Mouse (Mus musculus): ENCODE results near the gene Tmem8. TPM values are rescaled to one million over a fixed set of nuclear protein-coding genes. Genes with fewer than 3 reads are reported as not detected.
A peak's percentile ranks its signal among the peaks of the same experiment; 100 is the strongest.

Gene Tmem8
- polyA plus RNA-seq (2017; shearing (Covaris generic)): 1 to 10 TPM; 5.9 to 8.2 TPM

DNA sequence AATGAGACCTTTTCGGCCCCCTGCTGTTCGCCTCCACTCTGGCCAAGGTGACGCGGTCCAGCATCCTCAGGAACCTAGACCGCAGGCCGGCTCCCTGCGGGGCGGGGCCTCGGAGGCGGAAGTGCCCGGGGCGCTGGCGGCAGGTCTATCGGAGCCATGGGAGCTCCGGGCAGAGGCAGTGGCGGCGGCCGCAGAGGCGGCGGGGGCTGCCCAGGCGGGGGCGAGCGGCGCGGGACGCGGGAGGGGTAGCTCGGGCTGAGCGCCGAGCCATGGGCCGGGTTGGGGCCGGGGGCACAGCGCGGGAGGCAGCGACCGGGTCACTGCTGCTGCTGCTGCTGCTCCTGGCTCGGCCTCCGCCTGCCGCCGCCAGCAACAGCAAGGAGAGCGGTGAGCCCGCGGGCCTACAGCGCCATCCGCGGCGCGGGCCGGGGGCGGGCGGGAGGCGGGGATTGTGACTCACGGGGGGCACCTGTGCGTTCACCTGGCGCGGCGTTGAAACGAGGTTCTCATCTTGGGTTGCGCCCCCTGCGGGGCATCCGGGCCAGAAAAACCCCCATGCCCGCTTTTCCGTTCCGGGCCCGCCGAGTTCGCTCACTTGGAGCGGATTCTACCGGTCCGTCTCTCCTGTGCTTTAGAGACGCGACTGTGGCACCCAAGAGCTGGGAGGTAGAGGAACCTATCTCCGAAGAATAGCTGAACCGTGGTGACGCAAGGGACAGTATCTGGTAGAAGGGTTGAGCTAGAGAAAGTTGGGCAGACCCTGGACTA is at the start of gene Tmem8:
TSS of gene Tmem8 (plus strand) at position 119 of the 768 bp plus-strand sequence.
- peak; percentile 82 for ATAC-seq

DNA sequence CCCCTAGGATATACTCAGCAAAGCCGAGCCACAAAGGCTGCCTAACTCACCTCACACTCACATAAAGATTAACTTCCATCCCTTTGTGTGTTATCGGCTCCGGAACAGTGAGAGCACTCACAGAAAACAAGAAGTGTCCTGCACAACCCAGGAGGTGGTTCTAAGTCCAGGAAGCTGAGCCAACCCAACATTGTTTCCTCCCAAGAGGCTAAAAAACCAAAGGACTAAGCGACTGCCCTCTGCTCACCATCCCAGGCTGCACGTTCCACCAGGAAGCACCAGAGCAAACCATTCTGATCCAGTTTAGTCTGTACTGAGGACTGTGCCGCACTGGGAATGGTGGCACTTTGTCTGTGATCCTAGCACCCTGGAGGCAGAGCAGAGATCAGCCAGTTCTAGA is 48.2 kb upstream of the Tmem8 start:
- ATAC-seq: no peak

DNA sequence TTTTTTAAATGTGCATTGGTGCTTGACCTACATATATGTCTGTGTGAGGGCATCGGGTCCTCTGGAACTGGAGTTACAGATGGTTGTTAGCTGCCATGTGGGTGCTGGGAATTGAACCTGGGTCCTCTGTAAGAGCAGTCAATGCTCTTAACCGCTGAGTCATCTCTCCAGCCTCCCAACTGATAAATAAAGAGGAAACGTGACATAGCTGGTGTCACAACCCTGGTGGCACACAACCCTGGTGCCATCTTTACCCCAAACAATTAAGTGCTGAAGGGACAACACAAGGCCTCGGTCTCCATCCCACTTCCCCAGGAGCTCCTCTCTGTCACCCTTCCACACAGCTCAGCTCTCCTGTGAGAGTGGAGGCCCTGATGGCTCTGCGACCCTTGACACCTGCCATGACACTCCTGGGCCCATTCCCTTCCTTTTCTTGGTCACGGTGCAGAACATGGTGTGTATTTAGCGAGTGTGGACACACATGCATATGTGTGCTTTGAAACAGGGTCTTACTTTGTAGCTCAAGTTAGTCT is 46.5 kb upstream of the Tmem8 start:
- ATAC-seq: no peak

DNA sequence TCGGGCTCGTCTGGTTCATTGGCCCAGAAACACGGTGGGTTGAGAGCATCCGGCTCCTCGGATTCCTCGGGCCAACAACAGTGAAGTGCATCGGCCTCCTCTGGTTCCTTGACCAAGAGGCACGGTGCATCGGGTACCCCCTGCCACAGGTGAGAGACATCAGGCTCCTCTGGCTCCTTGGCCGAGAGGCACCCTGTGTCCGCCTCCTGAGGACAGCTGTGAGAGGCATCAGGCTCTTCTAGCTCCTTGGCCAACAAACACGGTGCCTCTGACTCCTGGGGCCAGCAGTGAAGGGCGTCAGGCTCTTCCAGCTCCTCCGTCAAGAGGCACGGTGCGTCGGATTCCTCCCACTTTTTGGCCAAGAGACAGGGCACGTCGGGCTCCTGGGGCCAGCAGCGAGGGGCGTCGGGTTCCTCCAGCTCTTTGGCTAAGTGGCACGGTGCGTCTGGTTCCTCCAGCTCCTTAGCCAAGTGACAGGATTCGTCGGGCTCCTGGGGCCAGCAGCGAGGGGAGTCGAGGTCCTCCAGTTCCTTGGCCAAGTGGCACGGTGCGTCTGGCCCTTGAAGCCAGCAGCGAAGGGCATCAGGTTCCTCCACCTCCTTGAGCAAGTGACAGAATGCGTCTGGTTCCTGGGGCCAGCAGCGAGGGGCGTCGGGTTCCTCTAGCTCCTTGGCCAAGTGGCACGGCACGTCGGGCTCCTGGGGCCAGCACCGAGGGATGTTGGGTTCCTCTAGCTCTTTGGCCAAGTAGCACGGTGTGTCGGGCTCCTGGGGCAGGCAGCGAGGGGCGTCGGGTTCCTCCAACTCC is 44.9 kb upstream of the Tmem8 start:
- ATAC-seq: no peak

DNA sequence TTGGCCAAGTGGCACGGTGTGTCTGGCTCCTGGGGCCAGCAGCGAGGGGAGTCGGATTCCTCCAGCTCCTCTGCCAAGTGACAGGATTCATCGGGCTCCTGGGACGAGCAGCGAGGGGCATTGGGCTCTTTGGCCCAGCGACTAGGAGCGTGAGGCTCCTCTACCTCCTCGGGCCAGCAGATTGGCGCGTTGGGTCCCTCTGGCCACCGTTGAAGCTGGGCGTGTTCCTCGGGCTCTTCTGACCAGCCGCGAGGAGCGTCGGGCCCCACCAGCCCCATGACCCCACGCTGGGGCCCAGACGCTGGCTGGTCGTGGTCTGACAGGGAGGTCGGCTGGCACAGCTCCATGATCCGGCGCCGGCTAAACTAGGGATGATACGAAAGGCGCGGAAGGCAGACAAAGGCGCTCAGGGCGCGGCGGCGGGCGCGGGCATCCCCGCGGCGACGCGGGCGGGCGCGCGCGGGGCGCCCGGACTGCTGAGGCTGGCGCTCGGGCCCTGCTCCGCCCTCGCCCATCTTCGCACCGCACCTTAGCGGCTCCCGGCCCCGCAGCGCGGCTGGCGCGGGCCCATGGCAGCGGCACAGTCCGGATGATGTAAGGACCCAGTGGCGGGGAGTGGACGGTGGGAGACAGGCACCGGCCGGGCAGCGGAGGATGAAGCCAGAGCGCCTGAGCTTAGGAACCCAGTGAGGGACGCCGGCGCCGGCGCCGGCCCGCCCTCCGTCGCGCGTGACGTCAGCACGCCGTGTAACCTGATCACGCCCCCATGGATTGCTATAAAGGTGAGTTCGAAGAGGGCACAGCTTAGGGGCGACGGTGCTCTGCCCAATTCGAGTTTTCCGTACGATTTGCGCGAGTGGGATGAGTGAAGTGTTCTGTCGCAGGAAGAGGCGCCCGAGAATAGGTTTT is 44.0 kb upstream of the Tmem8 start, which contains the start of gene Rab11fip3:
TSS of gene Rab11fip3 (minus strand) at position 725 of the 909 bp plus-strand sequence.
- peak; percentile 97 for ATAC-seq

DNA sequence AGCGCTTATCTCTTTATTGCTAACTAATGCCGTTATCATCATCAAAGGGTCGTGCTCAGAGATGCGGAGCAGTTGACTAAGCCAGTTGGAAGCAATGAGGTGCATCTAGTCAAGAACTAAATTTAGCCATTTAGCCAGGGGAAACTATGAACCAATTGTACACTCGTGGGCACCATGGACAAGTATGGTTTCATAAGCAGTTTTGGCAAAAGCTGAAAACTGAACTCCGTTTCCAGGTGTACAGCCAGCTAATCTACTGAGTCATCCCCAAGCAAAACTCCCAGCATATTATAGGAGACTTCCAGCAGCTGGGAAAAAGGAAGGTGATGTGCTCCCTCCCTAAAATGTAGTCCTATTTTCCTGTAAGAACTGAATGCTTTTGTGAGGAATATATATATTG is 43.0 kb upstream of the Tmem8 start:
- no peak for ATAC-seq

DNA sequence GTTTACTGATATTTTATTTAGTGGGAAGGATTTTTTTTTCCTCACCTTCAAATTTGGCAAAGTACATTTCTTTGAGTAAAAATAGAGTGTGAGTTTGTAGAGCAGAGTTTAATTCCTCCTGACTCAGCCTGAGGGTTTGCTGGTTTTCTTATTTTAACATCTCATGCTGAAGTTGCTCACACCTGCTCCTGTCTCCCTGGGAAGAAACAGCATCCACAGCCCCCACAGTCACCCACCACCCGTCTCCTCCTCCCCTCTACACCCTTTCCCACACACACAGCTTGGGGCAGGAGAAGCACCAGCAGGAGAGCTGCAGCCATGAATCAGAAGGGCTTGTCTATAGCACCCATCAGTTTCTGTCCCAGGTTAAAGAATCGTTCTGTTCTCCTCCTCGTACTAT is 37.9 kb upstream of the Tmem8 start:
- no peak for ATAC-seq

DNA sequence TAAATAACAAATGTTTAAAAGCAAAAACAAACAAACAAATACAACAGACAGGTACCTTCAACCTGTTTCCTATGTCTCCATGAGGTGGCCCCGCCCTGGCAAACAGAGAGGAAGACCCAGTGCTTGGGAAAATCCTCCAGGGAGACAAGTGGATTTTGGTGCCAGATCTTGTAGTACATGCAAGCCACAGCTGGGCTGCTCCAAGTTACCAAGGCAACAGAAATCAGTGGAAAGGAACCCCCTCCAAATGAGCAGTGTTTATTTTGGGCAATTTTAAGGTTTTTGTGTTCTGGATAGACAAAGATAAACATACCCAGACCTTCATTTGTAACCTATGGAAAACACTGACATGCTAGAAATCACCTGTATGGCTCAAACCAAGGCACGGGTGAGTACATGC is 34.2 kb upstream of the Tmem8 start:
- ATAC-seq: no peak

DNA sequence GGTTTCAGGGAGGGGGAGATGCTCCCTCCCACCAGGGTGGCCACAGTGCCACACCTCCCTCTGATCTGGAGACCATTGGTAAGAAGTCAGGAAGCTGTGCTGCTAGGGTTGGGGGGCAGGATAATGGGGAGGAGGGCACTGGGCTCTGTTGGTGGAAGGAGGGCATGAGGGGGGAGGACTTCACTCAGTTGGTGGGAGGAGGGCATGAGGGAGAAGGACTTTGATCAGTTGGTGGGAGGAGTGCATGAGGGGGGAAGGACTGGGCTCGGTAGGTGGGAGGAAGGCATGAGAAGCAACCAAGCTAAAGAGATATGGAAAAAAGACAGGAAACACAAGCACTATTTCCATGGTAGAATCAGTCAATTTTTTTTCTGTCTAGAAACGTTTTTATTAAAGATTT is 32.2 kb upstream of the Tmem8 start:
- no peak for ATAC-seq

DNA sequence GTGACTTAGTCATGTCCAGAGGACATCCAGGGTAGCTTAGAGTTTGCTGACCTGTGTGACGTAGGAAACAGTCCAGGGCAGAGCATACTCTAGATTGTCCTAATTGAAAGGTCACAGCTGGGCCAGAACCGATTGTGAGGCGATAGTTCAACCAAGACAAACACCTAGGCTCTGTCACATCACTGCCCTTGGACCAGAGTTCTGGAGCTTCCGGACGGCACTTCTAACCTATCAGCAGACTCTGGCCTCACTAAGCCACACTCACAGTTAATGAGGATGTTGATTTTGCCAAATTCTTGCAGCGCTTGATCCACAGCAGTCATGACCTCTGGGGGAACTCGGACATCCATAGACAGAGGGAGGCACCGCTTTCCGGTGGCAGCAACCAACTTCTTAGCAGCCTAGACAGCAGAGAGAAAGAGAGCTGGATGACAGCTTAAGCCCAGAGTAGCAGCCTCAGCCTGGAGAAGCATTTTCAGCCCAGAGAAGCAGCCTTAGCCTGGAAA is 26.0 kb upstream of the Tmem8 start:
- no peak for ATAC-seq

DNA sequence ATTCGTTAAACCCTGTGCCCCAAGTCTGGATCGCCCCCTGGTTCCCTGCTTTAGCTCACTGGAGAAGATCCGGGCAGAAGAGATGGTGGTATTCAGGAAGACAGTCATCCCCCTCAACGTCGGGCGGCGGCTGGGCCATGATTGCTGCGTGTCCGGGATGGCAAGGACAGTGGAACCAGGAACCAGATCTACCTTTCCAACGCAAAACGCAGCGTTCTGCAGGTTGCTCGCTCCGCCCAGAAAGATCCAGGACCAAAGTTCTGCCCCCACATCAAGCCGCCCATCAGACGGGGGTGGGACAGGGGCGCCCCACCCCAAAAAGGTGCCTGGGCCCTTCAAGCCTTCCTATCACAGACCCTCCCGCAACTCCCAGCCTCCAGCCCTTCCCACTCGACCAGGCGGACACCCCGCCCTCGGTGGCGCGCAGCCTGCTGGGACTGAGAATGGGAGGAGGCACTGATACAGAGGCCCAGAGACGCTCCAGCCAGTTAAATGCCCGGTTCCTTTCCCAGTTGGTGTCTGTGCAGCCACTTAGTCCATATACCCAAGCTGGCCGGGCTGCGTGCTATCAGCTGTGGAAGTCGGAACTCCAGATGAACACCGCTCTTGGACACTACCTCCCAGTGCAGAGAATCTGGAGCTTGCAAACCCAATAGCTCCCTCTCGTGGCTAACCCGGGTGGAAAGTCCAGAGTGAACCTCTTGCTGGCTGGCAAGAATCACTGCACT is 23.0 kb upstream of the Tmem8 start, which contains the start of gene Decr2:
TSS of gene Decr2 (minus strand) at position 433 of the 728 bp plus-strand sequence.
- ATAC-seq: peak; percentile 85

DNA sequence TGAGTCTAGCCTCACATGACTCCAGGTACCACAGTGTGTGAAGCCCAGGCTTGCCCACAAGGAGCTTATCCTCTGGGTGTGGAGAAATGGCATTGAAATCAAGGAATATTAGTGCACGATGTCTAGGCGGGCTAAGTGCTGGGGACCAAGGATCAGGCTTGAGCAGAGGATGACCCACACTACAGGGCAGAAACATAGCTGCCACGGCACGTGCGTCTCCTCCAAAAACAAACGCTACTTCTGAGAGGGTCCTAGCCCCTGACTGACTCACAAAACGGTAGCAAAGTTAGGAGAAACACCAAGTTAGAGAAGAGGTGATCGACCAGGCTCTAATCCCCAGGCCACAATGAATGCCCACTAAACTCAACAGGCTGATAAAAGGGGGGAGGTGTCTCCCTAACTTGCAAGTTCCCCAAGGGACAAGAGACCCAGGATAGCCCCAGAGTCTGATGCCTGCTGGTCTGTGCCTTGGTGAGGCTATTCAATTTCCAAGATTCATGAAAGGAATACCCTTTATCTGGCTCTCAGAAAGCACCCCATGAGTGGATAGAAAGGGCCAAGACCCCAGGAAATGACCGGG is 18.5 kb upstream of the Tmem8 start:
- ATAC-seq: no peak

DNA sequence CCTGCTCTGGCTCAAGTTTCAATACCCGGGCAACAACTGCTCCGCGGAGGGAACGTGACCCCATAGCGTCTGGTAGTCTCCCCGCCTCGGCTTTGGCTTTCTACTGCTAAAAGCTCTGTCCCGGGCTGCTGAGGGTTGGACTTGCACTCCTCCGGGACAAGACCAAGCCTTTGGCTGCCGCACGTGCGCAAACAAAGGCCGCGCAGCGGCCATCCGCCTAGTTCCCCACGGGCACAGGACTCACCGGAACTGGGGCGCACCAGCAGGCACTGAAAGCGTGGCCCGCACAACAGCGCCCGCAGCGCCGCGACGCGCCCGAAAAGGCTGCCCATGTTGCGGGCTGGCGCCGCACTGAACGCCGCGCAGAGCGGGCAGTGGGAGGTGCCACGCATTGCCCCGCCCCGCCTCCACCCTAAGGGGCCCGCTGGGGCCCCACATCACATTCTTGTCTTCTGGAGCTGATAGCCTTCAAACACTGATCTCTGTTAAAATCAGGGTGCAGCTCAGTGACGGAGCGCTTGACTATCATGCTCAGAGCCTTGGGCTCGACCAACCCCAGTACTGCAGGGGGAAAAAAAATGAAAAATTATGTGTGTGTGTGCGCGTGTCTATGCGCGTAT is 17.9 kb upstream of the Tmem8 start, which contains the start of gene Nme4:
TSS of gene Nme4 (minus strand) at position 482 of the 620 bp plus-strand sequence.
- ATAC-seq: no peak

DNA sequence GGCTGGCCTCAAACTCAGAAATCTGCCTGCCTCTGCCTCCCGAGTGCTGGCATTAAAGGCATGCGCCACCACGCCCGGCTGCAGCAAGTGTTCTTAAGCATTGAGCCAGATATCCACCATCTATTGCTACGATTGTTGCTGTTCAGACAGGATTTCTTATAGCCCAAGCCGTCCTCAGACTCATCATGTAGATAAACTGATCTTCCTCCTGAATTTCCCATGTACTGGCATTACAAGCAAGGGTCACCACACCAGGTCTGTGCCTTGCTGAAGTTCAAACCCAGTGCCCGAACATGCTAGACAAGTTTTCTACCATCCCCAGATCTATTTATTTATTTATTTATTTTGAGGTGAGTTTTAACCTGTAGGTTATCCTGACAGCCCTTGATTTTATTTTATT is 14.6 kb upstream of the Tmem8 start:
- no peak for ATAC-seq

DNA sequence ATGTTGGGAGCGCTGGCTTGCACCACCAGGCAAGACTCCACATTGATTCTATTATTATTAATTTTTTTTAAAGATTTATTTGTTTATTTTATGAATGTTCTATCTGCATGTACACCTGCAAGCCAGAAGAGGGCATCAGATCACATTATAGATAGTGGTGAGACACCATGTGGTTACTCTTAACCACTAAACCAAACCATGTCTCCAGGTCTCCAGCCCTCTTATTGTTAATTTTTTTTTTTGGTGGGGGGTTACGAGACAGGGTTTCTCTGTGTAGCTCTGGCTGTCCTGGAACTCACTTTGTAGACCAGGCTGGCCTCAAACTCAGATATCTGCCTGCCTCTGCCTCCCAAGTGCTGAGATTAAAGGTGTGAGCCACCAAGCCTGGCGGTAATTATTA is 13.8 kb upstream of the Tmem8 start:
- ATAC-seq: peak; percentile 53

DNA sequence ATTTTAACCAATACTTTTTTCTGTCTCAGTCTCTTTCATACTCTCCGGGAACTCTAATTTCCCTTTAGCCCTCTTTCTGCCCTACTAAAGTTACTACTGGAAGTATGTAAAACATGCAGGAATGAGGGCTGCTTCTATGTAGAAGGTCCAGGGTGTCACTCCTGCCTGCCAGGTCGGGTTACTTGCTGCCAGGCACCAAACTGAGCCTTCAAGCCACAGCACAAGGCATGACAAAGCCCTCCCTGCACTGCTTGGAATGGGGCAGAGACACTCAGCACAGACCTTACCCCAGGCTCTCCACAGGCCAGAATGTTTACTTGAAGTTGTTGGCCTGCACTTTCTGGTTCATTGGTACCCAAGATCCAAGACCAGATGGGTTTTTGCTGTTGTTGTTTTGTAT is 12.9 kb upstream of the Tmem8 start:
- ATAC-seq: no peak

DNA sequence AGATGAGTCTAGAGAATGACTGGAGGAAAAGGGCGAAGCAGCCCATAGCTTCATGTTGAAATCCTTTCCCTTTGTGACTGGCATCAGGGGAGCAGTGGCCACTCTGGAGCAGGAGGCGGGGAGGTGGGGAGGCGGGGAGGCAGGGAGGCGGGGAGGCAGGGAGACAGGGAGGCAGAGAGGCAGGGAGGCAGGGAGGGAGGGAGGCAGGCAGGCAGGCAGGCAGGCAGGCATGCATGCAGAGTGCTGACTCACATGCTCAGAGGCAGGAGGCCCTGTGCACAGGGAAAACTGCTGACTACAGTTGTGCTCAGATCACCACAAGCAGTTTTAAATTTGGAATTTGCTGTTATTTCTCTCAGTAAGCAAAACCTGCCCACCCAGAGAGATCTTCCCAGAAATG is 11.6 kb upstream of the Tmem8 start:
- ATAC-seq: no peak

DNA sequence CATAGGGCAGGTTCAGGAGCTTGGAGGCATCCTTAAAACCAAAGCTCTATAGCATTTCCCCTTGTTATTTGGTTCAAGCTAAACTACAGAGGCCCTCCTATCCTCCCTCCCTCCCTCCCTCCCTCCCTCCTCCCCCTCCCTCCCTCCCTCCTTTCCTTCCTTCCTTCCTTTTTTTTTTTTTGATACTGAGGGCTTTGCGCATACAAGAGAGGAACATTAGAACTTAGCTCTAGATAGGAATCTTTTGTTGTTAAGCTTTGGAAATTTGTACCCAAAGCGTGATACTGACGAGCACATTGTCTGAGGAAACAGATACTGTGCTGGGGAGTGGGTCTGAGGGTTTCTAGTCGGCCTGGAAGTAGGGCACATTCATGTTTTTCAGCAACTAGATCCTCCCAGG is 7.5 kb upstream of the Tmem8 start:
- no peak for ATAC-seq

DNA sequence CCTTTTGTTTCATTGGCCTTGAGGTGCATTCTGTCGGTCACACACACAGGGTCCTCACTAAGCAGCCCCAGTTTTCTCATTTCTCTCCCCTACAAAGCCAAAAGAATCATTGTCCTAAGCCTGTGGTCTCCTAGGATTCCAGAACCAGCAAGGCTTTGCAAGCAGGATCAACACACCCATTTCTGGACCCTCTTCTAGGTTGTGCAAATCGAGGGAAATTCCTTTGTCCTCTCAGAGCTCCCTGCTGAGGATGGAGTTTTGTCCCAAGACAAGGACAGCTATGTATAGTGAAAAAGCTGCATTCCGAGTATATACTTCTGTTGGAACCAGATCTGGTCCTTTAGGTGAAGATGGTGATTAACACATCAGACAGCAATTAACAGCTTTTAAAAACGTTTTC is 2.9 kb upstream of the Tmem8 start:
- no peak for ATAC-seq

DNA sequence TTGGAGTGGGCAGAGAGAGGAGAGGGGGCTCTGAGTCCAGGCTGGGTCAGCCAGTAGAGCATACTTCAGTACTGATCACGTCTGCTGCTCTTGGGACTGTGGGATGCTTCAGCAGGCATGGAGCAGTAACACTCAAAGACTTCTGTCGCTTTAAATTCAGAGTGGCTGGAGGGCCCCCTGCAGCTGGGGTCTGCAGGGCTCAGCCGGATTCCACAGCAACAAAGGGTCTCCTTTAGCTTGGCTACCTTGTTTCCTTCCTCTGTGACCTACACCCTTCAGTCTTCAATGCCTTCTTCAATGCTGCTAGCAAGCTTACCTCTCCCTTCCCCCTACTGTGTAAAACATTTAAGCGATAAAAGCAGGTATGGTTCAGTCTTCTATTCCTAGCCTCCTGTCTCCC is 2.1 kb upstream of the Tmem8 start:
- ATAC-seq: no peak

DNA sequence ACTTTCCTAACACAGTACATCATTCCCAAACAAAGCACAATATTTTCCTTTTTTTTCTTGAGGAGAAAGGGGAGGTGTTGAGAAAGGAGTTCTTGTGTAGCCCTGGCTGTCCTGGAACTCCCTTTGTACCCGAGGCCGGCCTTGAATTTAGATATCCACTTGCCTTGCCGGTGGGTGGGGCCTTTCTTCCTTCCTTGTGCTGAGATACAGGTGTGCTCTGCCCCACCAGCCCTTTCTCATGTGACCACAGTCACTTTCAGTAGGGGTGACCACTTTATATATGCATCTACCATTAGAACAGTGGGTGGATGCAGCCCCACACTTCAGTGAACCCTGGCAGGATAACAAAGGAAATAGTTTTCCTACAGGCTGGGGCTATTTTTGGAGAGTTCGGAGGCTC is 1.4 kb upstream of the Tmem8 start:
- ATAC-seq: no peak

All from CD4-positive, CD25-positive, alpha-beta regulatory T cell, adult 4 months (primary cell).